Mouse (Mus musculus) small intestine, adult 2 months (tissue): Measurements from ENCODE around the gene Efhd1.

ENCODE experiments used
- CTCF ChIP-seq: fragments of 200-500 bp; IDR thresholded peaks from 2 replicates; pipeline ENCODE4 v1.5.1; 2012; ENCODE audit warnings: low read depth, mild to moderate bottlenecking, control low read depth, inconsistent platforms, low read length, moderate library complexity, mixed read lengths; ENCODE audit not compliant: insufficient replicate concordance, insufficient read length; ENCODE audit errors: extremely low read depth
- POLR2A ChIP-seq: fragments of 200-500 bp; IDR thresholded peaks from 2 replicates; pipeline ENCODE4 v1.6.1; 2012; ENCODE audit warnings: low read depth, mild to moderate bottlenecking, control low read depth, inconsistent platforms, low read length, moderate library complexity

DNA sequence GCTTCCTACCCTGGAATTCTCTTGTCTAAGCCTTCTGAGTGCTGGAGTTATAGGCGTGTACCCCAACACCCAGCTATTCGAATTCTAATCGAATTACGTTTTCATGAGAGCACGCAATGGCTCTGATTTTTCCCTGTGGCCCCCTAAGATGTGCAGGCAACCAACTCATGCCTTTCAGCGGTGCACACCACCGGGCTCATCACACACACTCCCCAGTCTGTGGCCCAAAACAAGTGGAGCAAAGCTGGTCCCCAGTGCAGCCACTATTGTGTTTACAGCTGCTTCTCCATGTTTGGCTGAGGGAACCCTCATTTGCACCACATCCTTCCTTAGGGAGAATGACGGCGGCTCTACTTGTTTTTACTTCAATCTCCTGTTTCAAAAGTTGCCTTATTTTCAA lies 906 bp upstream of the Efhd1 start:
- TF ChIP-seq CTCF (no peak), POLR2A (no peak)
